Mouse (Mus musculus) heart, adult 2 months (tissue): ENCODE data around the gene Actr3b. TPM values are rescaled to one million over a fixed set of nuclear protein-coding genes. Genes with fewer than 3 reads are reported as not detected.
A peak's percentile ranks its signal among the peaks of the same experiment; 100 is the strongest.

Experiments
- DNase-seq, 2 experiments: peaks; one replicate each; pipeline ENCODE4 v3.0.0; 2021
- H3K27ac ChIP-seq: fragments of 200-600 bp; 2 replicates; pipeline ENCODE4 v1.8.1; 2022
- H3K27me3 ChIP-seq: fragments of 200-500 bp; 2 replicates; pipeline ENCODE4 v1.6.1; 2012; ENCODE audit warnings: mild to moderate bottlenecking, low read length, inconsistent platforms, mixed read lengths; ENCODE audit not compliant: control insufficient read depth, insufficient read depth
- H3K36me3 ChIP-seq: fragments of 200-500 bp; 2 replicates; pipeline ENCODE4 v1.6.1; 2012; ENCODE audit warnings: low read length, inconsistent platforms; ENCODE audit not compliant: control insufficient read depth, insufficient read depth
- H3K4me1 ChIP-seq: fragments of 200-500 bp; 2 replicates; pipeline ENCODE4 v1.6.1; 2011; ENCODE audit warnings: low read length; ENCODE audit not compliant: control insufficient read depth, insufficient read depth
- H3K4me3 ChIP-seq: fragments of 200-600 bp; 2 replicates; pipeline ENCODE4 v1.8.1; 2022
- H3K79me2 ChIP-seq: fragments of 200-500 bp; replicated peaks from 2 replicates; pipeline ENCODE4 v1.6.1; 2012; ENCODE audit warnings: mild to moderate bottlenecking, inconsistent platforms, low read length, moderate library complexity, mixed read lengths; ENCODE audit not compliant: control insufficient read depth, insufficient read depth
- H3K9ac ChIP-seq: fragments of 200-500 bp; 2 replicates; pipeline ENCODE4 v1.6.1; 2012; ENCODE audit warnings: low read depth, mild to moderate bottlenecking, control low read depth, inconsistent platforms, low read length, mixed read lengths
- CTCF ChIP-seq: fragments of 200-600 bp; IDR thresholded peaks from 2 replicates; pipeline ENCODE4 v1.8.1; 2022; ENCODE audit warnings: antibody characterized with exemption, mild to moderate bottlenecking, moderate library complexity
- EP300 ChIP-seq: fragments of 200-500 bp; IDR thresholded peaks from 2 replicates; pipeline ENCODE4 v1.6.1; 2011; ENCODE audit warnings: low read depth, low read length, control low read depth; ENCODE audit not compliant: insufficient read depth
- POLR2A ChIP-seq: fragments of 200-500 bp; IDR thresholded peaks from 2 replicates; pipeline ENCODE4 v1.6.1; 2011; ENCODE audit warnings: mild to moderate bottlenecking, low read depth, low read length, control low read depth; ENCODE audit not compliant: insufficient read depth
- WGBS: fragments of 180-500 bp; shearing (Covaris S2); methylation state at CpG from one replicate; pipeline ENCODE4 v1.1.7; 2018; 5-methylcytosine and 5-hydroxymethylcytosine counted together
- intact Hi-C: fragments of 180-260 bp; cut with DNase I; formaldehyde crosslinking; loops from one replicate; pipeline ENCODE4 v1.15.1; 2025
- polyA plus RNA-seq: library from polyadenylated mRNA; depleted of rRNA; stranded (reverse); fragments of >200 nt; gene quantifications from 2 replicates; pipeline ENCODE4 v1.2.3, GENCODE M21; 2012
- total RNA-seq, 2 experiments: library from RNA; stranded (reverse); gene quantifications; 2 replicates each; pipeline ENCODE4 v1.2.3; 2021

Gene Actr3b
- total and polyA plus RNA-seq, 3 experiments = 28.3 to 46.8 (median 33.7) TPM

GRCm38 (mm10) chr5:25769006-25769405 is 9.2 kb downstream of the Actr3b start:
- Histone ChIP-seq H3K27me3 (no peaks in the 10 kb centered on the region), H3K4me3 (no peak overlapping the region), H3K27ac (no peak overlapping the region), H3K4me1 (no peaks in the 10 kb centered on the region; the same call in 1 of the 2 replicates), H3K79me2 (no peaks in the 10 kb centered on the region), H3K9ac (no peak overlapping the region), H3K36me3 (no peaks in the 10 kb centered on the region)
- 78% methylated on average over 17 of the region's 17 CpGs for WGBS
- no peak for TF ChIP-seq CTCF
- no peak for TF ChIP-seq POLR2A
- no peak for TF ChIP-seq EP300
- DNase-seq = no peak
- intact Hi-C loops = no loop called here

GRCm38 (mm10) chr5:25769406-25769805 is 9.6 kb downstream of the Actr3b start:
- Histone ChIP-seq H3K79me2 (no peaks in the 10 kb centered on the region), H3K27ac (no peak overlapping the region), H3K27me3 (no peaks in the 10 kb centered on the region), H3K4me3 (no peak overlapping the region), H3K36me3 (no peaks in the 10 kb centered on the region), H3K9ac (no peak overlapping the region), H3K4me1 (no peaks in the 10 kb centered on the region; the same call in 1 of the 2 replicates)
- DNase-seq = no peak
- TF ChIP-seq CTCF = no peak
- no peak for TF ChIP-seq EP300
- TF ChIP-seq POLR2A = no peak
- intact Hi-C loops = no loop called here
- 53% methylated on average over 2 of the region's 2 CpGs for WGBS

- Histone ChIP-seq H3K79me2 (no peaks in the 10 kb centered on the region), H3K9ac (no peak overlapping the region), H3K4me1 (no peaks in the 10 kb centered on the region; the same call in 1 of the 2 replicates), H3K27ac (no peak overlapping the region), H3K36me3 (no peaks in the 10 kb centered on the region), H3K27me3 (no peaks in the 10 kb centered on the region), H3K4me3 (no peak overlapping the region)
- intact Hi-C loops = no loop called here
- no peak for TF ChIP-seq CTCF
- TF ChIP-seq EP300 = no peak
- no peak for TF ChIP-seq POLR2A
- no peak for DNase-seq
- WGBS = 80% methylated on average over 9 of the region's 9 CpGs
Observed at GRCm38 (mm10) chr5:25772456-25772855, 12.7 kb downstream of the Actr3b start.

DNA sequence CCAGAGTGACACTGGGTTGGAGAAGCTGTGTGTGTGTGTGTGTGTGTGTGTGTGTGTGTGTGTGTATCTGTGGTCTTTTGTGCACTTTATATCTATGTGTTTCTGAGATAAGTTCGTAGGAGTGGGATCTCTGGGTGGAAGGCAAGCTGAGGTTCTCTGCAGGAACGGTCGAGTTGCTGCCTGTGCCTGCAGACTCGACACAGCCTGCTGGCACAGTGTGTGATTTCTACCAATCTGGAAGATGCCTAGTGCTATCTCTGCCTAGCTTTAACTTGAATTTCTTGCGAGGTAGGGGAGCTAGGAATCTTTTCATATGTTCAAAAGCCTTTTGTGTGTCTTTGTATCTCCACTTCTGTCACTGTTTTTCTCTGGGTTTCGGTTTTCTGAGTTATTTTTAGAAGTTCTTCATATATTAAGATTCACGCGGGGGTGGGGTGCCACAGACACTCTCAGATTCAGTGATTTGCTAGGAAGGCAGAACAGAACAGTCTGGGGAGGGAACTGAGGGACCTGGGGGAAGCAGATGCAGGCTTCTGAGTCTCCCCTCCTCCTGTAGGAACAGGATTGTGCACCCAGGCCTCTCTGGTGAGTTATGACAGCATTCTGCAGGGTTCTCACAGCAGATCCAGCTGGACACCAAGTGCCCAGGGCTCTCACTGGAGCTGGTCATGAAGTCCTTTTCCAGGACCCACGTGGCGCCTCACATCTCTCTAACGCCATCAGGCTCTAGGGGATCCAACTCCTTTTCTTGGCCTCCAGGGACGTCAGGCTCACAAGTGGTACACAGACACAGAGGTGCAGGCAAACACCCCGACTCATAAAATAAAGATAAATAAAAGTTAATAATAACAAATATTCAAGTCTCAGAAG is 14.4 kb downstream of the Actr3b start:
- Histone ChIP-seq H3K27ac (no peak overlapping the region), H3K9ac (no peak overlapping the region), H3K27me3 (no peaks in the 10 kb centered on the region), H3K4me3 (no peak overlapping the region), H3K4me1 (no peaks in the 10 kb centered on the region; the same call in 1 of the 2 replicates), H3K36me3 (no peaks in the 10 kb centered on the region), H3K79me2 (no peaks in the 10 kb centered on the region)
- intact Hi-C loops = no loop called here
- WGBS = 35% methylated on average over 13 of the region's 13 CpGs
- TF ChIP-seq EP300 = no peak
- no peak for TF ChIP-seq POLR2A
- TF ChIP-seq CTCF = no peak
- no peak for DNase-seq

- H3K27me3 ChIP-seq = no peaks in the 10 kb centered on the region
- no peaks in the 10 kb centered on the region for H3K36me3 ChIP-seq
- no peak overlapping the region for H3K9ac ChIP-seq
- H3K4me1 ChIP-seq = peaks cover 6% of the 10 kb centered on the region; the same call in 1 of the 2 replicates
- peak overlapping the region; percentile 47 for H3K27ac ChIP-seq
- intact Hi-C loops = loop anchor here (5.0 kb wide), 1 partner anchor 39 kb away; no protein-coding TSS in a partner anchor
- no peaks in the 10 kb centered on the region for H3K79me2 ChIP-seq
- DNase-seq = no peak
- WGBS = 71% methylated on average over 6 of the region's 6 CpGs
- TF ChIP-seq EP300 (no peak), POLR2A (no peak), CTCF (no peak)
- H3K4me3 ChIP-seq = no peak overlapping the region
Observed at GRCm38 (mm10) chr5:25791570-25791969, 31.8 kb downstream of the Actr3b start.

DNA sequence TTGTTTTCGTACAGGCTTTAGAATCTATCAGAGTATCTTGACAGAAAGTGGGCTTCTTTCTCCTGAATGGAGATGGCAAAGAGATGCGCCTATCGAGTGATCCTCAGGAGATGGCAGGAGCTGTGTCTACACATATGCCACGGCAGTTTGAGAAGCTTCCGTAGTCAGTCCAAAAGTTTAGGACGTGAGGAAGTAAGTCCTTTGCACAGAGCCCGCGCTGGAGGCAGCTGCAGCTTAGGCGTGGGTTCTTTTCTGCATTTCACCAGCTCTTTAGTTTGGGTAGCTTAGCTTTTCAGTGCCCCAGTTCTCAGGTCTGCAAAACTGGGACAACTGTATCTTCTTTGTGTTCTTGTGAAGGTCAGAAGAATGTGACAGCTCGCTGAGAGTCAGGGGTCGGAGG is 38.0 kb downstream of the Actr3b start:
- Histone ChIP-seq H3K27ac (no peak overlapping the region), H3K4me3 (no peak overlapping the region), H3K27me3 (no peaks in the 10 kb centered on the region), H3K79me2 (no peaks in the 10 kb centered on the region), H3K9ac (no peak overlapping the region), H3K4me1 (no peaks in the 10 kb centered on the region; the same call in 1 of the 2 replicates), H3K36me3 (no peaks in the 10 kb centered on the region)
- intact Hi-C loops = no loop called here
- TF ChIP-seq POLR2A (no peak), CTCF (no peak), EP300 (no peak)
- whole genome bisulfite sequencing = 83% methylated on average over 11 of the region's 11 CpGs
- DNase-seq = no peak
